Comparison of ENCODE assay signal across 13 mouse cellular contexts in the genomic region with DNA sequence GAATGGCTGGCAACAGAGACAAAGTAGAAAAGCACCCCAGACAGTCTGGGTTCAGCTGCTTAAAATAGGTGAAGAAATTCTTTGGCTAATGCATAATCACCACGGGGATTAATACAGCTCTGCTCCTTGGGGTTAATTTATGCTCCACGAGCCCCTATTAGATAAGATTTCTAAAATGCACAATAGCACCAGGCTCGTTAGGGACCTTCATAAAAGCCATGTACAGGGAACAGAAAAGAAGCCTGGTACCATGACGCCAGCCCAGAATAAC.
"Had no signal": no experiment of that assay in that cellular context is flagged by ENCODE, and none has a peak within 500 bp of the region (broad histone marks: within the 10 kb centered on the region; RNA-seq: fewer than 3 reads in every experiment).

No protein-coding gene starts in this region.

- ATAC-seq: liver, embryonic 12.5 days had no signal

- H3K4me2 ChIP-seq: limb, embryonic 15.5 days; liver, embryonic 12.5 days; lung, embryonic 14.5 days; neural tube, embryonic 15.5 days; stomach, embryonic 15.5 days had no signal

- DNase-seq: kidney, adult 18-20 months; kidney, postnatal 14 days; lung, embryonic 14.5 days; lung, postnatal 10 days; lung, postnatal 4 days; right cerebral cortex, postnatal 14 days; thymus, adult 2 months; thymus, postnatal 25 days had no signal

- H3K9ac ChIP-seq: limb, embryonic 15.5 days; liver, embryonic 12.5 days; lung, embryonic 14.5 days; neural tube, embryonic 15.5 days; stomach, embryonic 15.5 days had no signal

- H3K4me1 ChIP-seq: limb, embryonic 15.5 days; liver, embryonic 12.5 days; stomach, embryonic 15.5 days had no signal

- H3K36me3 ChIP-seq: limb, embryonic 15.5 days; liver, embryonic 12.5 days; neural tube, embryonic 15.5 days; stomach, embryonic 15.5 days had no signal

- H3K27me3 ChIP-seq: limb, embryonic 15.5 days; liver, embryonic 12.5 days; neural tube, embryonic 15.5 days; stomach, embryonic 15.5 days had no signal

- H3K4me3 ChIP-seq: limb, embryonic 15.5 days; liver, embryonic 12.5 days; myocyte; neural tube, embryonic 15.5 days; stomach, embryonic 15.5 days had no signal

- H3K27ac ChIP-seq: limb, embryonic 15.5 days; liver, embryonic 12.5 days; neural tube, embryonic 15.5 days; stomach, embryonic 15.5 days had no signal

- H3K9me3 ChIP-seq: limb, embryonic 15.5 days; liver, embryonic 12.5 days; neural tube, embryonic 15.5 days; stomach, embryonic 15.5 days had no signal
